15 mouse cellular contexts compared by ENCODE assay signal in genomic region chr10:116965297-116965696, GRCm38 (mm10). TPM values are rescaled to one million over a fixed set of nuclear protein-coding genes. Genes with fewer than 3 reads are reported as not detected.
DNase-seq lines count a peak whose midpoint lies in the region; ATAC-seq and TF ChIP-seq lines count a peak whose summit lies in the region.
"Had no signal": no experiment of that assay in that cellular context is flagged by ENCODE, and none has a peak within 500 bp of the region (broad histone marks: within the 10 kb centered on the region; RNA-seq: fewer than 3 reads in every experiment).

No protein-coding gene starts in this region.

- H3K27ac ChIP-seq in embryonic facial prominence, embryonic 11.5 days (replicated peaks; ENCODE audit: low read depth, low read length), result no peak overlapping the region
- H3K27ac ChIP-seq: forebrain, embryonic 13.5 days; macrophage had no signal

- no peak overlapping the region for H3K4me3 ChIP-seq in embryonic facial prominence, embryonic 11.5 days (ENCODE audit: low read depth, low read length)
- no peak overlapping the region for H3K4me3 ChIP-seq in lung, adult 2 months (replicated peaks; ENCODE audit: extremely low read depth, low read depth, low read length)
- H3K4me3 ChIP-seq: forebrain, embryonic 13.5 days had no signal

- H3K27me3 ChIP-seq in embryonic facial prominence, embryonic 11.5 days (ENCODE audit: control insufficient read depth, insufficient read depth, low read length), result no peaks in the 10 kb centered on the region
- H3K27me3 ChIP-seq: forebrain, embryonic 13.5 days had no signal

- DNase-seq in 3T3-L1 (ENCODE audit: low read depth, low spot score) (peak; percentile 72), adipocyte (ENCODE audit: low spot score) (no peak)
- peak; percentile 63 for DNase-seq in embryonic facial prominence, embryonic 11.5 days (ENCODE audit: low spot score)
- peak; percentile 51 to 52 for DNase-seq in kidney, adult 8-10 months
- peak; percentile 37 for DNase-seq in lung, adult 2 months
- no peak for DNase-seq in cerebellum, adult 18-20 months
- no peak for DNase-seq in urinary bladder, adult 2 months (ENCODE audit: low spot score)
- DNase-seq in right cerebral cortex, postnatal 25 days, result no peak
- DNase-seq: cerebellum, postnatal 25 days; retina, postnatal 1 day had no signal

- no peaks in the 10 kb centered on the region for H3K36me3 ChIP-seq in embryonic facial prominence, embryonic 11.5 days (replicated peaks; ENCODE audit: control insufficient read depth, insufficient read depth, low read depth, low read length)

- TF ChIP-seq CTCF in lung, adult 2 months (IDR thresholded peaks at IDR 0.05; ENCODE audit: insufficient read depth, low read length), result no peak

- H3K9ac ChIP-seq in embryonic facial prominence, embryonic 11.5 days (replicated peaks; ENCODE audit: low read length), result no peak overlapping the region
- H3K9ac ChIP-seq: forebrain, embryonic 13.5 days had no signal

- ATAC-seq in embryonic facial prominence, embryonic 11.5 days (replicated peaks; ENCODE audit: insufficient number of reproducible peaks, low FRiP score, low TSS enrichment, low read depth), result no peak
- ATAC-seq: forebrain, embryonic 13.5 days had no signal

- no peak overlapping the region for H3K4me2 ChIP-seq in embryonic facial prominence, embryonic 11.5 days (ENCODE audit: low read depth, low read length)
- H3K4me2 ChIP-seq: forebrain, embryonic 13.5 days had no signal

- H3K9me3 ChIP-seq in embryonic facial prominence, embryonic 11.5 days (replicated peaks; ENCODE audit: control insufficient read depth, low read length), result no peaks in the 10 kb centered on the region
- H3K9me3 ChIP-seq: forebrain, embryonic 13.5 days had no signal

- 0 out of 2 replicates have a peak, but pooled peaks have one; percentile 12 for TF ChIP-seq POLR2A in lung, adult 2 months (IDR thresholded peaks at IDR 0.05; ENCODE audit: borderline replicate concordance, extremely low read depth, low read depth, low read length)

- 43% methylated on average over 5 of the region's 5 CpGs for WGBS in embryonic facial prominence, embryonic 11.5 days
- WGBS in lung, adult 2 months, result 53% methylated on average over 5 of the region's 5 CpGs

- H3K4me1 ChIP-seq in embryonic facial prominence, embryonic 11.5 days (ENCODE audit: control insufficient read depth, insufficient read depth, low read length), result no peaks in the 10 kb centered on the region
- no peaks in the 10 kb centered on the region for H3K4me1 ChIP-seq in lung, adult 2 months (ENCODE audit: control insufficient read depth, insufficient read depth, low read length)
- H3K4me1 ChIP-seq: forebrain, embryonic 13.5 days had no signal

RNA-seq across cellular contexts. Expression of gene Gm10271, which starts 7.1 kb away (rescaled TPM):
- polyA plus RNA-seq in embryonic facial prominence, embryonic 11.5 days (2014; fragmentation: Nextera tagmentation; extraction: Ambion mirVana), result not detected in 2 replicates
- polyA plus RNA-seq in lung, adult 2 months (2012; rRNA removed), result not detected in 2 replicates
- not detected in 2 replicates for polyA plus RNA-seq in urinary bladder, adult 2 months (2012; rRNA removed)
- polyA plus RNA-seq: brain, embryonic 14.5 days; forebrain, embryonic 13.5 days; gonadal fat pad, adult 2 months; macrophage; stomach, embryonic 16.5 days had no signal

RNA-seq across cellular contexts. Expression of gene Rab3ip, which starts 14.7 kb away (rescaled TPM):
- polyA plus RNA-seq in embryonic facial prominence, embryonic 11.5 days (2014; fragmentation: Nextera tagmentation; extraction: Ambion mirVana), result 38.9 and 42.4 TPM in 2 replicates
- polyA plus RNA-seq in lung, adult 2 months (2012; rRNA removed), result 108 and 123 TPM in 2 replicates
- 53.3 and 53.4 TPM in 2 replicates for polyA plus RNA-seq in urinary bladder, adult 2 months (2012; rRNA removed)

RNA-seq across cellular contexts. Expression of gene Best3, which starts 20.8 kb away (rescaled TPM):
- 0.20 and 0.32 TPM in 2 replicates for polyA plus RNA-seq in embryonic facial prominence, embryonic 11.5 days (2014; fragmentation: Nextera tagmentation; extraction: Ambion mirVana)
- 2.2 and 3.4 TPM in 2 replicates for polyA plus RNA-seq in lung, adult 2 months (2012; rRNA removed)
- polyA plus RNA-seq in urinary bladder, adult 2 months (2012; rRNA removed), result 0.14 and 0.21 TPM in 2 replicates

Comparison
In these comparisons a context has a peak if more than half of its experiments do, and no peak if none do; other contexts are left out.
1. DNase-seq: peak in 3T3-L1 (single experiment), embryonic facial prominence, embryonic 11.5 days (single experiment), kidney, adult 8-10 months (2 of 2) and lung, adult 2 months (single experiment); none in cerebellum, adult 18-20 months (0 of 2), urinary bladder, adult 2 months (single experiment), right cerebral cortex, postnatal 25 days (single experiment) and adipocyte (single experiment).